Mouse (Mus musculus) forebrain, embryonic 10.5 days (tissue): ENCODE results near the gene Cabp7. TPM values are rescaled to one million over a fixed set of nuclear protein-coding genes. Genes with fewer than 3 reads are reported as not detected.
"Not testable (repeated sequence)": the region's sequence is repeated elsewhere in the genome, so short reads cannot be mapped to it uniquely, and the experiment has no call there.

Source experiments
- DNase-seq: peaks from one replicate; pipeline ENCODE4 v3.0.0-alpha.2; 2017; ENCODE audit warnings: low spot score; ENCODE audit errors: extremely low spot score
- H3K27ac ChIP-seq: fragments of 300-500 bp; sonication (generic); 2 replicates; pipeline ENCODE4 v1.5.1; 2016; ENCODE audit warnings: mild to moderate bottlenecking
- H3K27me3 ChIP-seq: fragments of 300-500 bp; sonication (generic); 2 replicates; pipeline ENCODE4 v1.6.1; 2016; ENCODE audit warnings: mild to moderate bottlenecking; ENCODE audit not compliant: poor library complexity, severe bottlenecking
- H3K36me3 ChIP-seq: fragments of 300-500 bp; sonication (generic); replicated peaks from 2 replicates; pipeline ENCODE4 v1.6.1; 2016; ENCODE audit warnings: mild to moderate bottlenecking, moderate library complexity
- H3K4me1 ChIP-seq: fragments of 300-500 bp; sonication (generic); 2 replicates; pipeline ENCODE4 v1.6.1; 2016
- H3K4me3 ChIP-seq: fragments of 300-500 bp; sonication (generic); 2 replicates; pipeline ENCODE4 v1.5.1; 2016; ENCODE audit warnings: mild to moderate bottlenecking, moderate library complexity
- H3K9me3 ChIP-seq: fragments of 300-500 bp; sonication (generic); 2 replicates; pipeline ENCODE4 v1.6.1; 2016; ENCODE audit warnings: mild to moderate bottlenecking, moderate library complexity
- WGBS: fragments of 180-500 bp; shearing (Covaris S2); methylation state at CpG from one replicate; pipeline ENCODE4 v1.1.7; 2016; 5-methylcytosine and 5-hydroxymethylcytosine counted together
- polyA plus RNA-seq: library from polyadenylated mRNA; unstranded; fragments of >200 nt; fragmentation: Nextera tagmentation; extraction: Ambion mirVana; gene quantifications from 2 replicates; pipeline ENCODE4 v1.2.1, GENCODE M21; 2016

Gene Cabp7
- polyA plus RNA-seq, 1 experiment from 2014 or later: 0.15 TPM

- DNase-seq: no peak
- Histone ChIP-seq H3K4me1 (peaks cover 6% of the 10 kb centered on the region; the same call in 1 of the 2 replicates), H3K9me3 (no peaks in the 10 kb centered on the region), H3K36me3 (peaks cover 12% of the 10 kb centered on the region), H3K27me3 (no peaks in the 10 kb centered on the region), H3K4me3 (no peak overlapping the region), H3K27ac (no peak overlapping the region)
- WGBS: 92% methylated on average over 5 of the region's 5 CpGs
Observed at GRCm38 (mm10) chr11:4718548-4718947, 28.0 kb downstream of the Cabp7 start.

GRCm38 (mm10) chr11:4716530-4717236 lies 29.9 kb downstream of the Cabp7 start:
- Histone ChIP-seq H3K36me3 (no peaks in the 10 kb centered on the region), H3K9me3 (no peaks in the 10 kb centered on the region), H3K27me3 (no peaks in the 10 kb centered on the region), H3K4me3 (no peak overlapping the region), H3K27ac (no peak overlapping the region), H3K4me1 (peaks cover 6% of the 10 kb centered on the region; the same call in 1 of the 2 replicates)
- DNase-seq: no peak
- 91% methylated on average over 5 of the region's 5 CpGs for WGBS

GRCm38 (mm10) chr11:4715596-4715995 lies 31.0 kb downstream of the Cabp7 start:
- H3K36me3 ChIP-seq: no peaks in the 10 kb centered on the region
- H3K27ac ChIP-seq: no peak overlapping the region
- no peaks in the 10 kb centered on the region for H3K4me1 ChIP-seq
- no peaks in the 10 kb centered on the region for H3K9me3 ChIP-seq
- H3K27me3 ChIP-seq: no peaks in the 10 kb centered on the region
- DNase-seq: no peak
- H3K4me3 ChIP-seq: no peak overlapping the region
- 90% methylated on average over 4 of the region's 4 CpGs for WGBS

- Histone ChIP-seq H3K27ac (no peak overlapping the region), H3K4me1 (no peaks in the 10 kb centered on the region), H3K4me3 (no peak overlapping the region), H3K36me3 (no peaks in the 10 kb centered on the region), H3K9me3 (no peaks in the 10 kb centered on the region), H3K27me3 (no peaks in the 10 kb centered on the region)
- DNase-seq: no peak
- WGBS: 88% methylated on average over 4 of the region's 4 CpGs
Observed at GRCm38 (mm10) chr11:4714727-4715126, 31.9 kb downstream of the Cabp7 start.

- H3K9me3 ChIP-seq: no peaks in the 10 kb centered on the region
- H3K27me3 ChIP-seq: no peaks in the 10 kb centered on the region
- H3K27ac ChIP-seq: no peak overlapping the region
- no peaks in the 10 kb centered on the region for H3K36me3 ChIP-seq
- no peak overlapping the region for H3K4me3 ChIP-seq
- no peak for DNase-seq
- no peaks in the 10 kb centered on the region for H3K4me1 ChIP-seq
Observed at GRCm38 (mm10) chr11:4712822-4713221, 33.8 kb downstream of the Cabp7 start.

- not testable (repeated sequence) for H3K4me3 ChIP-seq, H3K27ac ChIP-seq, H3K27me3 ChIP-seq, H3K9me3 ChIP-seq, H3K36me3 ChIP-seq, DNase-seq, H3K4me1 ChIP-seq
- 96% methylated on average over 4 of the region's 4 CpGs for WGBS
Observed at GRCm38 (mm10) chr11:4710188-4710587, 36.4 kb downstream of the Cabp7 start.

- 11% methylated on average over 4 of the region's 4 CpGs for WGBS
- H3K36me3 ChIP-seq: peaks cover 26% of the 10 kb centered on the region
- H3K9me3 ChIP-seq: no peaks in the 10 kb centered on the region
- peaks cover 18% of the 10 kb centered on the region for H3K4me1 ChIP-seq
- H3K4me3 ChIP-seq: peak overlapping the region; percentile 73
- peak overlapping the region; percentile 90 for H3K27ac ChIP-seq
- no peak for DNase-seq
- no peaks in the 10 kb centered on the region for H3K27me3 ChIP-seq
Observed at GRCm38 (mm10) chr11:4705178-4705577, 41.4 kb downstream of the Cabp7 start.

GRCm38 (mm10) chr11:4704072-4704964 lies 42.3 kb downstream of the Cabp7 start, which contains the start of the genes Uqcr10 and Zmat5:
Uqcr10 (minus strand) TSS chr11:4704342.
Zmat5 (plus strand) TSS chr11:4704678.
- peaks cover 34% of the 10 kb centered on the region for H3K36me3 ChIP-seq
- peak within 1 kb of the TSS; percentile 90 for H3K27ac ChIP-seq
- peaks cover 18% of the 10 kb centered on the region for H3K4me1 ChIP-seq
- H3K9me3 ChIP-seq: no peaks in the 10 kb centered on the region
- under 1% methylated on average over 47 of the region's 47 CpGs for WGBS
- peak; percentile 91 for DNase-seq
- H3K27me3 ChIP-seq: no peaks in the 10 kb centered on the region
- H3K4me3 ChIP-seq: peak within 1 kb of the TSS; percentile 73

- Histone ChIP-seq H3K4me3 (peak overlapping the region; percentile 73), H3K9me3 (no peaks in the 10 kb centered on the region), H3K27ac (peak overlapping the region; percentile 90), H3K27me3 (no peaks in the 10 kb centered on the region), H3K36me3 (peaks cover 34% of the 10 kb centered on the region), H3K4me1 (peaks cover 18% of the 10 kb centered on the region)
- DNase-seq: no peak
- 5% methylated on average over 12 of the region's 12 CpGs for WGBS
Observed at GRCm38 (mm10) chr11:4703688-4704071, 42.9 kb downstream of the Cabp7 start.

- H3K4me3 ChIP-seq: no peak overlapping the region
- DNase-seq: no peak
- H3K9me3 ChIP-seq: no peaks in the 10 kb centered on the region
- no peaks in the 10 kb centered on the region for H3K27me3 ChIP-seq
- peaks cover 34% of the 10 kb centered on the region for H3K36me3 ChIP-seq
- H3K4me1 ChIP-seq: peaks cover 18% of the 10 kb centered on the region
- no peak overlapping the region for H3K27ac ChIP-seq
- WGBS: 90% methylated on average over 8 of the region's 8 CpGs
Observed at GRCm38 (mm10) chr11:4700726-4701125, 45.9 kb downstream of the Cabp7 start.

GRCm38 (mm10) chr11:4697043-4697983 lies 49.3 kb downstream of the Cabp7 start:
- Histone ChIP-seq H3K4me3 (no peak overlapping the region), H3K27ac (no peak overlapping the region), H3K9me3 (peaks cover 9% of the 10 kb centered on the region; the same call in 1 of the 2 replicates), H3K27me3 (no peaks in the 10 kb centered on the region), H3K4me1 (no peaks in the 10 kb centered on the region), H3K36me3 (peaks cover 28% of the 10 kb centered on the region)
- DNase-seq: no peak
- WGBS: 69% methylated on average over 7 of the region's 7 CpGs

- H3K4me1 ChIP-seq: no peaks in the 10 kb centered on the region
- H3K36me3 ChIP-seq: no peaks in the 10 kb centered on the region
- H3K9me3 ChIP-seq: peaks cover 9% of the 10 kb centered on the region; the same call in 1 of the 2 replicates
- H3K4me3 ChIP-seq: no peak overlapping the region
- DNase-seq: no peak
- no peak overlapping the region for H3K27ac ChIP-seq
- WGBS: 93% methylated on average over 11 of the region's 11 CpGs
- H3K27me3 ChIP-seq: no peaks in the 10 kb centered on the region
Observed at GRCm38 (mm10) chr11:4692162-4692561, 54.4 kb downstream of the Cabp7 start.
